Mouse (Mus musculus) heart, embryonic 13.5 days (tissue): ENCODE results near the gene Lypla2. TPM values are rescaled to one million over a fixed set of nuclear protein-coding genes. Genes with fewer than 3 reads are reported as not detected.

ENCODE experiments used
- ATAC-seq: fragments of 200-750 bp; cut with Nextera tagmentation; 2 replicates; pipeline ENCODE4 v1.8.0; 2017; ENCODE audit warnings: moderate TSS enrichment; ENCODE audit not compliant: insufficient number of reproducible peaks, low FRiP score, low TSS enrichment; ENCODE audit errors: extremely low read depth
- H3K27ac ChIP-seq: fragments of 300-500 bp; sonication (generic); replicated peaks from 2 replicates; pipeline ENCODE4 v1.5.1; 2015; ENCODE audit warnings: moderate library complexity, mild to moderate bottlenecking, inconsistent platforms
- H3K27me3 ChIP-seq: fragments of 300-500 bp; sonication (generic); replicated peaks from 2 replicates; pipeline ENCODE4 v1.6.1; 2015; ENCODE audit warnings: mild to moderate bottlenecking, inconsistent platforms
- H3K36me3 ChIP-seq: fragments of 300-500 bp; sonication (generic); 2 replicates; pipeline ENCODE4 v1.6.1; 2015; ENCODE audit warnings: mild to moderate bottlenecking, inconsistent platforms
- H3K4me1 ChIP-seq: fragments of 300-500 bp; sonication (generic); 2 replicates; pipeline ENCODE4 v1.6.1; 2015; ENCODE audit warnings: inconsistent platforms
- H3K4me2 ChIP-seq: fragments of 300-500 bp; sonication (generic); 2 replicates; pipeline ENCODE4 v1.6.1; 2015; ENCODE audit warnings: inconsistent platforms, mild to moderate bottlenecking, moderate library complexity
- H3K4me3 ChIP-seq: fragments of 300-500 bp; sonication (generic); 2 replicates; pipeline ENCODE4 v1.5.1; 2015; ENCODE audit warnings: moderate library complexity, mild to moderate bottlenecking, inconsistent platforms
- H3K9ac ChIP-seq: fragments of 300-500 bp; sonication (generic); 2 replicates; pipeline ENCODE4 v1.6.1; 2015; ENCODE audit warnings: inconsistent platforms, mild to moderate bottlenecking, moderate library complexity
- H3K9me3 ChIP-seq: fragments of 300-500 bp; sonication (generic); 2 replicates; pipeline ENCODE4 v1.6.1; 2016; ENCODE audit warnings: inconsistent platforms
- WGBS: fragments of 180-500 bp; shearing (Covaris S2); methylation state at CpG from one replicate; pipeline ENCODE4 v1.1.7; 2015; ENCODE audit warnings: mixed read lengths; 5-methylcytosine and 5-hydroxymethylcytosine counted together
- polyA plus RNA-seq: library from polyadenylated mRNA; unstranded; fragments of >200 nt; fragmentation: Nextera tagmentation; extraction: Ambion mirVana; gene quantifications from 2 replicates; pipeline ENCODE4 v1.2.1, GENCODE M21; 2015

The Lypla2 gene
- polyA plus RNA-seq, 1 experiment from 2014 or later: 65.5 TPM

- H3K9me3 ChIP-seq: no peaks in the 10 kb centered on the region
- peaks cover 10% of the 10 kb centered on the region for H3K4me1 ChIP-seq
- no peaks in the 10 kb centered on the region for H3K27me3 ChIP-seq
- peaks cover 9% of the 10 kb centered on the region for H3K36me3 ChIP-seq
- H3K4me2 ChIP-seq: no peak overlapping the region
- no peak overlapping the region for H3K4me3 ChIP-seq
- no peak overlapping the region for H3K27ac ChIP-seq
- no peak for ATAC-seq
- WGBS: 77% methylated on average over 13 of the region's 13 CpGs
- H3K9ac ChIP-seq: no peak overlapping the region
Measured at GRCm38 (mm10) chr4:135918635-135919279, 53.7 kb downstream of the Lypla2 start.

Other genes starting within 250 kb of the Lypla2 start
- gene Il22ra1, start 244.5 kb downstream of the Lypla2 start, polyA plus RNA-seq: not detected in 2 replicates
- gene Myom3, start 212.9 kb downstream of the Lypla2 start, polyA plus RNA-seq: 0.23 and 0.37 TPM in 2 replicates
- 130 and 140 TPM in 2 replicates for gene Srsf10, start 116.9 kb downstream of the Lypla2 start, polyA plus RNA-seq
- 114 and 125 TPM in 2 replicates for gene Pnrc2, start 98.8 kb downstream of the Lypla2 start, polyA plus RNA-seq
- gene Cnr2, start 77.2 kb downstream of the Lypla2 start, polyA plus RNA-seq: 0.29 and 0.36 TPM in 2 replicates
- 46.0 and 47.9 TPM in 2 replicates for gene Fuca1, start 51.9 kb downstream of the Lypla2 start, polyA plus RNA-seq
- gene Hmgcl, start 26.2 kb downstream of the Lypla2 start, polyA plus RNA-seq: 73.0 and 81.6 TPM in 2 replicates
- 23.6 and 28.7 TPM in 2 replicates for gene Gale, start 8.9 kb downstream of the Lypla2 start, polyA plus RNA-seq
- gene Pithd1, start 14.6 kb upstream of the Lypla2 start, polyA plus RNA-seq: 39.2 and 42.0 TPM in 2 replicates
- 28.5 and 29.4 TPM in 2 replicates for gene Eloa, start 49.1 kb upstream of the Lypla2 start, polyA plus RNA-seq
- 270 and 324 TPM in 2 replicates for gene Rpl11, start 80.8 kb upstream of the Lypla2 start, polyA plus RNA-seq
- 288 and 305 TPM in 2 replicates for gene Id3, start 170.9 kb upstream of the Lypla2 start, polyA plus RNA-seq
- gene E2f2, start 199.8 kb upstream of the Lypla2 start, polyA plus RNA-seq: 6.2 and 6.6 TPM in 2 replicates
- 2.6 and 3.4 TPM in 2 replicates for gene Asap3, start 233.7 kb upstream of the Lypla2 start, polyA plus RNA-seq